Mouse (Mus musculus): ENCODE measurements around the gene Cdca4.
A peak's percentile ranks its signal among the peaks of the same experiment; 100 is the strongest.

Gene Cdca4

DNA sequence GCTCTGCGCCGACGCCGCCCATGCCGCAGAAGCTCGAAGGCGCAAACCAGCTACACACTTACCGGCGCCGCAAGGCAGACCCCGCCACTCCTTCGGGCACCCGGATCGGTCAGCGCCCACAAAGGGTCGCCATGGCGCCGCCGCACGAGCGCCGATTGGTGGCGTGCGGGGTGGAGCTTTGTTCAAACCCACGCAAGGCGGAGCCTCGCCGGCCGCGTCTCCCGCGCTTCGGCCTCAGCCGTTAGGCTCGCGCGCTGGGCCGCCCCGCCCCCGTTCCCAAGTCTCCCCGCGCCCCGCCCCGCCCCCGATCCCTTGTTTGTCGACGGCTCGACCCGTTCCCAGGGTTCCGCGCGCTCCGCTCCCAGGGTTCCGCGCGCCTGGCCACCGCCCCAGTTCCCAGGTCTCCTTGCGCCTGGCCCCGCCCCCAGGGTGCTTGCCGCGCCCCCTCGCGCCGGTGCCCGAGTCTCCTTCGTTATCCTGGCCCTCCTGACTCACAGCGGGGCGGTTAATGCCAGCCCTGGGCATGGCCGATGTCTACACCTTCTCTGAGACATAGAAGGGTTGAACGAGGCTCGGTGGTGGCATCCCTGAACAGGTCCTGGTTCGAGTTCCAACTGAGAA, at the start of gene Cdca4:
TSS of gene Cdca4 (minus strand) at position 180 of the 621 bp plus-strand sequence.
- DNase-seq = peak; percentile 100

DNA sequence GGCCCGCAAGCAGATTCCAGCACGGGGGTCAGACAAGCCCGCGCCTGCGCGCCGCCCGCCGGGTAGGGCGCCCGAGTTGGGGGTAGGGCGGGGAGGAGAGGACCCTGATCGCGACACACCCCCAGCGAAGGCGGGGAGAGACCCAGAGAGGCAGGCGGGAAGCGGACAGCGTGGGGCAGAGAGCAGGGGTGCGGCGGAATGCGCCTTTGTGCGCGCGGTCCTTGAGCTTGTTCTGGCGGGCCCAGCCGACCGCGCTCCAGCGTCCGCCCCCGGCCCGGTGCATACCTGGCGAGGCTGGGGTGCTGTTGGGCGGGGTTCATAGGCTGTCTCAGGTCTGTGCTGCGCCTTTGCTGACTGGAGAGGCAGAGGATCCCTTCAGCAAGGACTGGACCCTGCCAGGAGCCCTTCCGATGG, 48.4 kb upstream of the Cdca4 start:
- peak; percentile 51 for DNase-seq

DNA sequence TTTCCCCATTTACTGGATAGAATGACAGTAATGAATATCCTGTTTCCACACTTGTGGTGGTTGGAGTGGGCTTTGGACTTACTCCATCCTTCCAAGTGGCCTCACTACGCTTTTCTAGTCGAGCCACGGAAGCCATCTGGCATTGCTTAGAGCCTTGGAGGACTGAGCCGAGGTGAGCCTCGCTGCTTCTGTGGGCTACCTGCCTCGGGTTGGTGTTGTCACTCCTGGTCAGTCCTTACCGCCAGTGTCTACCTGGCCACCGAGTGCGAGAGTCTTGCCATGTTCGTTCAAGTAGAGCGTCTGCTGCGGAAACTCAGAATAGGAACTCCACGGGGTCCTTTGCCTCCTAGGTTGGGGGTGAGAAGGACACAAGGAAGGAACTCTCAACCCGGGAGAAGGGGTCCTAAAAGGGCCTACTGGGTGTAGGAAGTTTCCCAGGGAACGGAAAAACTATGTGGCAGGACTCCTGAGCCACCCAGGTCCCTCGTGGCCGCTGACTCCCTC, 47.9 kb upstream of the Cdca4 start:
- DNase-seq = peak; percentile 45

DNA sequence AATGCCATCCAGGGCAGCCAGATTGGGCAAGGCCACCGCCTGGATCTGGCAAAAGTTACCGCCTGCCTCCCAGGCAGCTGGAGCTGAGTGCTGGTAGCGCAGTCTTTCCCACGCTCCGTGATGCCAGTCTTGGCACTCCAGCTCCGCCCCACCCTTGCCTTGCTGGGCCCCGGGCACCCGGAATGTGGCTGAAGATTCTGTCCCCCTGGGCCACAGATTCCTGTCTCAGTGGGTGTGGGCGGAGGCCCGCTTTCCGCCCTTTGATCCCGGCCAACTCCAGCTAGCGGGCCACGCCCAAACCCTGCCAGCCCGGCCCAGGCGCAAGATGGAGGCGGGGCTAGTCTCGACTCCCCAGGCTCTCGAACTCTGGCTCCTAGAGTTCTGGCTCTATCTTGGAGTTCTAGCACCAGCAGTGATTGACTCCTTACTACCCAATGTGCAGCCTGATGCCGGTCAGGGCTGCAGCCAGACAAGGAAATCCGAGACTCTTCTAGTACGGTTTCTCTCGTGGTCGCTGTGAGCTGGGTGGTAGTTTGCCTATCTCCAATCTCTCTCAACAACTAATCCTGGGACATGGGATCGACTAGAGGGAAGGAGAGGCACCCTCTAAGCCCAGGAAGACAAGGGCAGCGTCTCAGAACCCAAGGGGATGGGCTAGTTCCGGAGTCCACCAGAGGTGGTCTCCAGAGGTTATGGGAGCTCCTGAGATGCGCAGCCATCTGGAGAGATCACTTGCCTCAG, 47.3 kb upstream of the Cdca4 start:
- peak; percentile 62 for DNase-seq

DNA sequence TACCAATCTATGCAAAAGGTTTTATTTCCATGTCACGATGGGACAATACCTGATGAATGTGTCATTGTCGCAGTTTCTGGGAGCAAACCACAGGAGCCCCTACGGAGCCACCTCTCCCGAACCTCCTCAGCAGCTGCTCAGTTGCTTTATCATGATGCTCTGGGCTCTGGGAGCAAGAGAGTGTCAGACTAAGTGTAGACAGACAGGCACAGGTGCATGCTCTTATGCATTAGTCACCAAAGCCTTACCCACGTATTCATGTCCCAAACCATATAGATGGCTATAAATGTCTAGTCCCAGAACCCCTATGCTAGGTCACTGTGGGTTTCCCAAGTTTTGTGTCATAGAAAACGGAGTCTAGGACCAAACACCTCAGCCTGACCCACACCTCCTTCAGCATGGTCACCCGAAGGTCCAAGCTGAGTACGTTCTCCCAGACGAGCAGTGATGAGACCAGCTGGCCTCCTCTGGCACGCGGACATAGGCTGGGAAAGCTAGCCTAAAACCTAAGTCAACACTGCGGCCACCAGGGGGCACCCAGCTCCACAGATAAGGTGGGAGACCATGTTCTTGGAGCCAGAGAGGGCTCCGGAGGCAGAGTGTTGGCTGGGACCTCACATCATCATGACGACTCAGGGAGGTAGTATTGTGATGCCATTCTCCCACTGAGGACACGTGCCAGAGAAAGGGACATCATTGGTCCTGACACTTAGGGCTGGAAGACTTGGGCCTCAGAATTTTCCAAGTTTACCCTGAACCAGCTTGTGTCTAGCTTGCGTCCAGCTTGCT, 46.2 kb upstream of the Cdca4 start:
- DNase-seq = peak; percentile 94

DNA sequence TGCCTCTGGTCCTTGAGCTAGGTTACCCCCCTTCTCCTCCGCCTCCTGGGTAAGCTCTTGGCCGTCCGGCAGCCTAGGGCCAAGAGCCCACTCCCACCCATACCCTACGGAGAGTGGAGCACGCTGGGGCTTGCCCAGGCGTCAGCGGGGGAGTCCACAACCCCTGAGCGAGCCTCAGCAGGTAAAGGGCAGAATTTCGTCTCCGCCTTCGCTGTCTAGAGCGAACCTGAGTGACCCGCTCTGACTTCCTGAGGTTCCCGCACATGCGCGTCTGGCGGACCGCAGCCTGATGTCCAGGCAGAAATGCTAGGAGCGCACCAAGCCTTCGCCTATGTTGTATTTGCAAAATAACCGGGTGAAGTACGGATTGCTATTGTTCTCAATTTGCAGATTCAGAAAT, 45.0 kb upstream of the Cdca4 start:
- no peak for DNase-seq

DNA sequence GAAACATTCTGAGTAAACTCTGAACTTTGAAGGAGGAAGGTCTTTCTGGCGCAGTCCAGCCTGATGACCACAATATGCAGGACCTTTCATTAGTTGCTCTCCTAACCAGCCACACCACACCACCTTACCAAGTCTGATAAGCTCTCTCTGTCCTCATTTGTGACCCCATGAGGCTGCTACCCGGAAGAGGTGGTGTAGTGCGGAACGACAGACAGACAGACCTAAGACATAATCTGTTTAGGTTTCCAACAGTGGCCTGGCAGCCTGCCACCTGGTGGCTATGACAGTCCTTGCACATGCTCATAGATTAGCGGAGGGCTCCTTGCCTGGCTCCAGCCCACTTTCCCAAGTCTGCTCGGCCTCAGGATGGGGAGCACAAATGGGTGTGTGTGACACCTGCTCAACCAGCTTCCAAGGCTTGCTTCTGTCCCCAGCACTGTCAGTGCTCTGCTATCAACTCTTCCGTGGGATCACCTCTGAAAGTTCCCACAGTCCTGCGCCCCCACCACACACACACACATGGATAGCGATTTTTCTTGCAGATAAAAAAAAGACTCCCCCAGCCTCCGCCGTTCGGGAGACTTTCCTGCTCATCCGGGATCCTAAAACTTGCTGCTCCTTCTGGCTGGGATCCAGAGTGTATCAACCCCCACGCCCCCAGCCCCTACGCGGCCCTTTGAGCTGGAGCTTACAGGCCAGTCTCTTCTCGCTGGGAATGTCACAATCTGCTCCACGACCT, 44.4 kb upstream of the Cdca4 start:
- peak; percentile 80 for DNase-seq

DNA sequence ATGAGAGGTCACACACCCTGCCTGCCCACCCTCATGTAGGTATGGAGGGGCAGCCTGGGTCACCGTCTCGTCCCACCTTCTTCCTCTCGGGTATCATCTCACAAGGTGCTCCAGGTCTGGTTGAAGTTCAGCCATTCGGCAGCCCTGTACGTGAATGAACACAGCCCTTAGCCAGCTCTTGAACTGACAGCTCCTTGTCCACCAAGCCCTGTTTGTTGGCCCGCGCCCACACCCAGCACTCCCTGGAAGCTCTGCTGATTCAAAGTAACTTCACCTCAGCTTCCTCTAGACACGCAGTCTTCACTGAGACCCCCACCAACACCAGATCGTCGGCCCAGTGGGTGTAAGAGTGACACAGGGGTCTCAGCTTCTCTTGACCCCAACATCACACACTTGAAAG, 43.8 kb upstream of the Cdca4 start:
- DNase-seq = no peak

DNA sequence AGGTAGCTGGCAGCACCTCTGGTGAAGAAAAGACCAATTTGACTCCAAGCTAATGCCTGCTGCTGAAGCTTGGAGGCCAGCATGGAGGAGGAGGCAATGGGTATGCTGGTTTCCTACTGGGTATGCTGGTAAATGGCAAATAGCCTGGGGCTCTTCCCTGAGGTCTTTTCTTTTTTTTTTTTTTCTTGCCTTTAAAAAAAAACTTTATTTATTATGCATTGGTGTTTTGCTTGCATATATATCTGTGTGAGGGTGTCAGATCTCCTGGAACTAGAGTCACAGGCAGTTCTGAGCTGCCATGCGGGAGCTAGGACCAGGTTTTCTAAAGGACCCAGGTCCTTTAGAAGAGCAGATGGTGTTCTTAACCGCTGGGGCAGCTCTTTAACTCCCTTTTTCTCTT, 42.0 kb upstream of the Cdca4 start:
- no peak for DNase-seq

DNA sequence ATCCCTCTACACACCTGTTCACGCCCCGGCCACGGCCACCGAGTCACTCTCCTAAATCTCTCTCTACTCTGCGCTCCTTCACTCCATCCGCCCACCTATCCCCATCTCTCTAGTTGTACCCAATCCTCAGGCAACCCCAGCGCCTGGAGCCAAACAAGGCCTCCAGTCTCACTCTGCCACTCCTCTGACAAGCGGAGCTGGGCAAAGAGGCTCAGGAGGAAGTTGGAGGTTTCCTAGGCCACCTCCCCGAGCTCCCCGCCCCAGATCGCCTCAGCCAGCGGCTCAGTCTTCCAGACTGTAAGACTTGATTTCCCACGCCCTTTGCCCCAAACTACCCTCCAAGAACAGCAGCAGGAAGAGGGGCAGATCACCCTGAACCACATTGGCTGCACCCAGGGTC, 41.6 kb upstream of the Cdca4 start:
- no peak for DNase-seq

DNA sequence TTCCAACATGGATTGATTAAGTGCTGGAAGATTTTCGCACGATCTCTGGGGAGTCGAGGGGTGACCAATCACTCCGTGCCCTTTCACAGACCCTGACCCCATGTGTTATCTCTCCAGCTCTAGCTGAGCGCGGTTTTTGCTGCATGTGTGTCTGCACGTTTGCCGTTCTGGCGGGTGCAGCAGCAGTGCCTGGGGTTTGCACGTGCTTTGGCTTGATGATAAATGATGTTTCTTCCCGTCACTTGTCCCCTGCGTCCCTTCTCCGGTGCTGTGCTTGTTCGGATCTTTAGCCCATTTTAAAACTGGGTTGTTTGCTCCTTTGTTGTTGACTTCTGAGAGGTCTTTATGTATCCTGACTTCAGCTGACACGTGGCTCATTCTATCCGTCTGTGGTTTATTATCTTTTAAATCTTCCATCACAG, 40.6 kb upstream of the Cdca4 start:
- DNase-seq = peak; percentile 62

DNA sequence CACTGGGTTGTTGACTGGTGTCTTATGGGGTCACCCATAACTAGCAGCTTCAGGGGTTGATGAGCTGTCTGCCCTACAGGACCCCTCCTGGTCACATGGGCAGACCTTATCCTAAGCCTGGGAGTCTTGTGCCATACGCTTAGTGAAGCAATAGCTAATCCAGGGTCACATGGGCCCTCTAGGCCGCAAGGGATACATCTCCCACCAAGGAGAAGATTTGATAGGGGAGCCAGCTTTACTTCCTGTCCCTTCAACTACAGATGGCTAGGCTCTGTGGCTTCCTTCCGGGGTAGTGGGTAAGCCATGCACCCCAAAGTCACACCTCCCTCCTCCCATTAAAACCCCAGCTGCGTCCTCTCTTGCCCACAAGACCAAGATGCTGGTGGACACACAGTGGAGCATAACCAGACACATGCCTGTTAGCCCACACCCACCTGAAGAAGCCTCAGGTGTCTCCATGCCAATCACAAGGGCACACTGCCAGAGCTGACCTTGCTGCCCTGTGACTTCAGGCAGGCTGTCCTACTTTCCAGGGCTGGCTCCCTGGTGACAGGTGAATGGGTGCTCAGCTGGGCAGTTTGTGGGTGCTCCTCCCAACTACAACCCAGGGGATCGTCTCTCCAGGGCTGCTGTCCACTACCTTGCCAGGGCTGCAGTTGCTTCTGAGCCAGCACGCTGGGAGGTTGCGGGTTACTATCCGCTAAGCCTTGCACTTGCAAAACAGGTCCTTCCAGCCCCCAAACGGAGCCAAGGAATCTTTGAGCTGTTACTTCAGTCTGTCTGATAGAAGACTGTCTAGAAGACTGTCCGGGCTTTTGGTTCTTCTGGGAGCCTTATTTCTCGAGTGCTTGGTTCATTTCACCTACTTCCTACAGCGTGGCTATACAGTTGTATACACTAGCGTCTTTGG, 39.2 kb upstream of the Cdca4 start, which contains the start of gene Gpr132:
TSS of gene Gpr132 (minus strand) at position 51 of the 910 bp plus-strand sequence.
- DNase-seq = no peak

DNA sequence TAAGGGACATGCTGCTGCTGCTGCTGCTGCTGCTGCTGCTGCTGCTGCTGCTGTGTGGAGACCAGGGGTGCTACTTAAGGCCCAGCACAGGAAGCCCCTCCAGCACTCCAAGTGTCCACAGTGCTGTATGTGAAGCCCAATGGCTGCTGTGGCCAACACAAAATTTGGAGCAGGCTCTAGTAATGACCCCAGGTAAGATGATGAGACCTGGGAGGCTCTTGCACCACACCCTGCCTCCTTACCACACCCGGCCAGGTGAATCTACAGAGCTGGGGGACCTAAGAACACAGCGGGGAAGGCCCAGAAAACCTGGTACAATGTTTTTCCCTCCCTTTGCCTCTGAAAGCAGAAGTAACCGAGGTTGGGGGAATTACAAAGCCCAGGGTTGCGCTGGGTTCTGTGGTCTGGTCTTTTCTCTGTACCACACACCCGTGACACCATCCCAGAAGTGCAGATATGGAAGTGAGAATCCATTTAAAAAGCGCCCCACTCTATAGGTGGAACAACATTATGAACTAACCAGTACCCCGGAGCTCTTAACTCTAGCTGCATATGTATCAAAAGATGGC, 38.0 kb upstream of the Cdca4 start:
- no peak for DNase-seq

DNA sequence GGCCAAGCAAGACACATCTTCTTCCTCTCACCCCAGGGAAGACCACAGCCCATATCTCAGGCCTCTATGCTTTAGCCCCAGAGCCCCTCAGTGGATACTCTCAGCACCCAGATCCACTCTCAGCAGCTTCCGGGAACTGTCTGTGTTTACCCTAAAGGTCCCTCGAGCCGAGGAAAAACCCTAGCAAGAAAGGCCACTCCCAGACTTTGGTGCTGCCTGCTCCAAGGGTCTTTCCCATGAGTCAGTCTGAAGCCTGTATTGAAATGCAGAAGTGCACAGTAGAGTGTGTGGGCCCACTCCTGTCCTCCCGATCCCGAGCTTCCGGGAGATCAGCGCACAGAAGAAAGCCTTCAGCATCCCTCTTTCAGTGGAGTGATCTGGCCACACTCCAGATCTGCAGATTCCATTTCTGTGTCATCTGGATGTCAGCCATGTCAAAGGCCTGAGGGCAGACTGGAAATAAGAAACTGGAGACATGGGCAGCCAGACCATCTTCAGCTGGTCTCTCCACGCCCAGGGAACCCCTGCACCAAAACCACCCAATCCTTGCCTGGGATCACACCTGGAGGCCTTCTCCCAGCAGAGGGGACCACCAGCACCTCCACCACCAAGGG, 37.4 kb upstream of the Cdca4 start:
- no peak for DNase-seq

DNA sequence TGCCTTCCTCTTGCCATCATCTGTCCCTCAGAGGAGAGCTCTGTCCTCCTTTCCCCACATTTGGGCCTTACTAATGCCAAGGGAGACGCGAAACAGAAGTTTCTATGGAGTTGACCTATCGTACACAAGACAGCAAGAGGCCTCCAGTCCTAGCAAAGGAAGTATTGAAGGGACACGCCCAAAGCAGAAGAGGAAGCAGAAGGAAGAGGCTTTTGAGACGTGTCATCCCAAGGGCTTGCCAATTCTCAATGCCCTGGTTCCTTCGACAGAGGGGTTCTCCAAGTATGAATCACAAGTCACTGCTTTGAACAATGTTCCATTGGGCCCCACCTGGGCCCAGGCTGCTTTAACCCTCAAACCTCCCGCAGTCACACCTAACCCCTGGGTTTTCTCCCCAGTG, 35.6 kb upstream of the Cdca4 start:
- DNase-seq = no peak

DNA sequence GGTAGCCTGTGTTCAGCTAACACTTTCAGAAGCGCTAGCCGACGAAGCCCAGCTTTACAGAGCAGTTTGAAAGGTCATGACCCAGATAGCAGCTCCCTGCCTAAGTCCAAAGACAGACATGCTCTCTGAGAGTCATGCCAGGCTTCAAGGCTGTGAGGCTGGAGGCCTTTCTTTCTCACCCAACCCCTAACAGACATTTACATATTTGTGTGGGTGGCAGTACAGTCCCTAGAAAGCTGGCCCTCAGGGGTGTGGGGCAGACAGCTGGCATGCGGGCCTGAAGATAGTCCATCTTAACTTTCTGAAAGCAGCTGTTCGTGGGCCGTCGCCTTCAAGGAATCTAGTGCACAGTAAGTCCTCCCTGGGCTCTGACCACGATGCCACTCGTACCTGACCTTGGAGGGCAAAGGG, 32.7 kb upstream of the Cdca4 start:
- no peak for DNase-seq

DNA sequence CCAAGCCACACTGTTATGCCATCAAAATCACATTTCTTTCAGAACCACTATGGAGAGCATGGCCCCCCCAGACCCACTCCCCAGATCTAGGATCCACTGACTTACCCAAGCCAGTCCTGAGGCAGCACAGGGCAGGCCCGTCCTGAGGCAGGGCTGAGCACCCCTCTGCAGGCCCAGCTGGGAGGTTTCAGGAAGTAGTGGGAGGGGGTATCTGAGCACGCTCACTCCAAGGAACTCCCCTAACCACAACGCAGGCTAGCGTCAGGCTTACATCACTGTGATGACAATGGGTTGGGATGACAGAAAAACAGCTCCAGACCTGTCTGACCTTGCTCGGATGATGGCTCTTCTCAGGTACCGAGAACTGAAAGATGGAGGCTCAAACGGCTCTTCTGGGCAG, 31.5 kb upstream of the Cdca4 start:
- no peak for DNase-seq

DNA sequence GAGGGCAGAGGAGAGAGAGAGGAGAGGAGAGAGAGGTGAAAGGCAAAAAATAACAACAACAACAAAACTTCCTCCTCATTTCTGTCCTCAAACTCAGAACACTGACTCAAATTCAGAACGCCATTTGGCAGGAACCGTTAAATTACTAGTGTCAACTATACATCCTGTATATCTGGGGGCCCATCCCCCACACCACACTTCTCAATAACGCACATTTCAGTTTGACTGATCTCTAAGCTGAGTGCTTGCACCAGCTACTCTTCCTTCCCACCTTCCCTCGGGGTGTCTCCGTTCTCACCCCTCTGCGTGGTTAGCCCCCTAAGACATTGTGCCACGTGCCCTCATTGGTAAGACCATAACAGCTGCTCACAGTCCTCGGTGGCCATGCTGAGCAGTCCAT, 30.7 kb upstream of the Cdca4 start:
- DNase-seq = no peak

DNA sequence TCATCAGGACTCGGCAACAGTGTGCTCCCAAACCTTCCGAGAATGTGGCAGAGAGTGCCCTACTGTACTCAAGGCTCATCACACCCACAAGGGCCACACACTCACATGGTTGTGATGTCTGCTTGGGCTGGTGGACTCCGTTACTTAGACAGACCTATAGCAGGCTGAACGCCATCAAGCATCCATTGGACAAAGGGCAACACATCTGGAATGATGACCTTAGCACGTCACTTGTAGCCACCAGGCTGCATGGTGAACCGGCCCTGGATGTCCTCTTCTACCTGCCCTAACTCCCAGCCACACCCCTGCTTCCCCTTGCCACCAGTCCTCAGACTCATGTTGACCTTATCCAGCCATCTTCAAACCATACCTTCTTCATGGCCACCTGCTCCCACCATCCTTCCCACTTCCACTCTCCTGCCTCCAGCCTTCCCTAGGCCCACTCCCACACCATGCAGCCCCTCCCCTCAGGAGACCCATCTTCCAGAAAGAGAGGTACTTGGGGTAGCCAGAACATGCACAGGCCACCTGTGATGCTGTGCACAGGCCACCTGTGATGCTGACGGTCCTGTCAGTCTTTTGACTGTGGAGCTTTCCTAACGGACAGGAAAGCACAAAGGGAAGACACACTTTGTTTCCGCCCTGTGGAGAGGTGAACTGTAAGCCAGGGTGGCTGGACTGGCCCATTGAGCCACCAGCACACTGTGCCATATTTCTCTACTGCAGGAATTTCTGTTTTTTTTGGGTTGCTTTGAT, 29.5 kb upstream of the Cdca4 start:
- no peak for DNase-seq
